Mouse (Mus musculus) B cell, adult 2 months (primary cell): ENCODE results near the gene Tmem131l.

Source experiments
- DNase-seq, 2 experiments: peaks; one replicate each; pipeline ENCODE4 v3.0.0; 2022

The Tmem131l gene

DNA sequence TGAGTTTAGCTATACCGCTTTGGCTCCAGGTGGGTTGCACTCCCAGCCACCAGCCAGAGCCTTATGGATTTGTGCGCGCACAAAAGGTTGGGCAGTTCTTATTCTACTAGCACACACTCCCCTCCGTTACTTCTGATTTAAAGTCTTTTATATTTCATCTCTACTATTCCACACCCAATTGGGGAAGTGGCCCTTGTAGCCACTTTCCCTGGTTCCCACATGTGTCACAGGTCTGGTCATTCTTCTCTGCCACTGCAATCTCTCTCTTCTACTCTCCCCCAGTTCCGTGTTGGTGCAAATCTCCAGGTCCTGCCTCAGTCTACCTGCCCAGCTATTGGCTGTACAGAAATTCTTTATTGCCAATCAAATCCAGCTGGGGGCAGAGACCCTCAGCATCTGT lies 184.3 kb downstream of the Tmem131l start:
- no peak for DNase-seq

DNA sequence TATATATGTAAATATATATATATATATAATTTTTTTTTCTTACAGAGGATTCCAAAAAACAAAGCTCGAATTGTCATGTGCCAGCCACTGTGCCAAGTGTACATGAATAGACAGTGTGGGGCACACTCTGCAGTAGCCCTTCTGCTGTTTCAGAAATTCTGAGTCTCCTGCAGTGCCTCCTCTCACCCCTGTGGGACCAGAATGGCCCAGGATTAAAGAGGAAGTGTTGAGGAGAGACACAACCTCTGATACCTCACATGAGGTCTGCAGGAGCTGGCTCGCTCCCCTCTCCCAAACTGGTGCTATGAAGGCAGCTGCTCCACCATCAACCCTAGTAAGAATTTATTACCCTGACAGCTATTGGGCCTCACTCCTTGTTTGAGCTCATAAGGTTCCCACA lies 190.6 kb downstream of the Tmem131l start:
- DNase-seq, result no peak
